Mouse (Mus musculus): ENCODE data around the gene Cog8. TPM values are rescaled to one million over a fixed set of nuclear protein-coding genes. Genes with fewer than 3 reads are reported as not detected.

Gene Cog8
- polyA plus RNA-seq, 1 experiment from 2014 or later: 14.6 TPM

- 89% methylated on average over 17 of the region's 17 CpGs for WGBS (ENCODE audit: insufficient replicate concordance)
- H3K9ac ChIP-seq (ENCODE audit: low read depth, low read length): no peak overlapping the region
- H3K27me3 ChIP-seq (ENCODE audit: control insufficient read depth, insufficient read depth, low read depth, low read length): no peaks in the 10 kb centered on the region
- no peaks in the 10 kb centered on the region for H3K4me1 ChIP-seq (ENCODE audit: control insufficient read depth, low read depth, low read length)
- H3K9me3 ChIP-seq (replicated peaks; ENCODE audit: control insufficient read depth, low read length): no peaks in the 10 kb centered on the region
- H3K27ac ChIP-seq (ENCODE audit: low read length): no peak overlapping the region
- no peak overlapping the region for H3K4me3 ChIP-seq (ENCODE audit: low read depth, low read length)
- H3K36me3 ChIP-seq (ENCODE audit: control insufficient read depth, insufficient read depth): peaks cover 23% of the 10 kb centered on the region
- no peak overlapping the region for H3K4me2 ChIP-seq (ENCODE audit: low read depth, low read length)
- no peak for ATAC-seq (ENCODE audit: low read depth)
Measured at GRCm38 (mm10) chr8:107085358-107085757, 28.9 kb upstream of the Cog8 start.

GRCm38 (mm10) chr8:107076239-107076888 lies 19.9 kb upstream of the Cog8 start:
- H3K27me3 ChIP-seq (ENCODE audit: control insufficient read depth, insufficient read depth, low read depth, low read length): no peaks in the 10 kb centered on the region
- H3K27ac ChIP-seq (ENCODE audit: low read length): no peak overlapping the region
- no peak for ATAC-seq (ENCODE audit: low read depth)
- no peak overlapping the region for H3K4me3 ChIP-seq (ENCODE audit: low read depth, low read length)
- H3K4me2 ChIP-seq (ENCODE audit: low read depth, low read length): no peak overlapping the region
- H3K9ac ChIP-seq (ENCODE audit: low read depth, low read length): no peak overlapping the region
- H3K4me1 ChIP-seq (ENCODE audit: control insufficient read depth, low read depth, low read length): no peaks in the 10 kb centered on the region
- peaks cover 36% of the 10 kb centered on the region for H3K36me3 ChIP-seq (ENCODE audit: control insufficient read depth, insufficient read depth)
- no peaks in the 10 kb centered on the region for H3K9me3 ChIP-seq (replicated peaks; ENCODE audit: control insufficient read depth, low read length)
- WGBS (ENCODE audit: insufficient replicate concordance): 76% methylated on average over 7 of the region's 7 CpGs

GRCm38 (mm10) chr8:107074128-107074527 lies 17.6 kb upstream of the Cog8 start:
- H3K27ac ChIP-seq (ENCODE audit: low read length): no peak overlapping the region
- H3K4me2 ChIP-seq (ENCODE audit: low read depth, low read length): no peak overlapping the region
- no peak overlapping the region for H3K9ac ChIP-seq (ENCODE audit: low read depth, low read length)
- no peaks in the 10 kb centered on the region for H3K27me3 ChIP-seq (ENCODE audit: control insufficient read depth, insufficient read depth, low read depth, low read length)
- no peak for ATAC-seq (ENCODE audit: low read depth)
- 81% methylated on average over 1 of the region's 1 CpGs for WGBS (ENCODE audit: insufficient replicate concordance)
- peaks cover 29% of the 10 kb centered on the region for H3K36me3 ChIP-seq (ENCODE audit: control insufficient read depth, insufficient read depth)
- H3K9me3 ChIP-seq (replicated peaks; ENCODE audit: control insufficient read depth, low read length): no peaks in the 10 kb centered on the region
- no peak overlapping the region for H3K4me3 ChIP-seq (ENCODE audit: low read depth, low read length)
- H3K4me1 ChIP-seq (ENCODE audit: control insufficient read depth, low read depth, low read length): no peaks in the 10 kb centered on the region

GRCm38 (mm10) chr8:107073706-107074105 lies 17.2 kb upstream of the Cog8 start:
- peaks cover 26% of the 10 kb centered on the region for H3K36me3 ChIP-seq (ENCODE audit: control insufficient read depth, insufficient read depth)

GRCm38 (mm10) chr8:107065511-107066496 lies 9.3 kb upstream of the Cog8 start, which contains the start of gene Tmed6:
Gene Tmed6, minus strand, starts transcription at chr8:107065644.
- Histone ChIP-seq H3K36me3 (ENCODE audit: control insufficient read depth, insufficient read depth) (peaks cover 3% of the 10 kb centered on the region; the same call in 1 of the 2 replicates), H3K27me3 (ENCODE audit: control insufficient read depth, insufficient read depth, low read depth, low read length) (no peaks in the 10 kb centered on the region), H3K27ac (ENCODE audit: low read length) (no peak within 1 kb of the TSS), H3K9me3 (replicated peaks; ENCODE audit: control insufficient read depth, low read length) (no peaks in the 10 kb centered on the region), H3K4me1 (ENCODE audit: control insufficient read depth, low read depth, low read length) (peaks cover 8% of the 10 kb centered on the region), H3K9ac (ENCODE audit: low read depth, low read length) (no peak within 1 kb of the TSS), H3K4me2 (ENCODE audit: low read depth, low read length) (no peak within 1 kb of the TSS), H3K4me3 (ENCODE audit: low read depth, low read length) (no peak within 1 kb of the TSS)
- WGBS (ENCODE audit: insufficient replicate concordance): 46% methylated on average over 17 of the region's 17 CpGs
- ATAC-seq (ENCODE audit: low read depth): peak; percentile 83

More at GRCm38 (mm10) chr8:107073706-107074105, 17.2 kb upstream of the Cog8 start:
- Histone ChIP-seq H3K27me3 (ENCODE audit: control insufficient read depth, insufficient read depth, low read depth, low read length) (no peaks in the 10 kb centered on the region), H3K27ac (ENCODE audit: low read length) (no peak overlapping the region), H3K4me1 (ENCODE audit: control insufficient read depth, low read depth, low read length) (no peaks in the 10 kb centered on the region), H3K4me2 (ENCODE audit: low read depth, low read length) (no peak overlapping the region), H3K9me3 (replicated peaks; ENCODE audit: control insufficient read depth, low read length) (no peaks in the 10 kb centered on the region), H3K9ac (ENCODE audit: low read depth, low read length) (no peak overlapping the region), H3K4me3 (ENCODE audit: low read depth, low read length) (no peak overlapping the region)
- 63% methylated on average over 4 of the region's 4 CpGs for WGBS (ENCODE audit: insufficient replicate concordance)
- no peak for ATAC-seq (ENCODE audit: low read depth)

GRCm38 (mm10) chr8:107062613-107063012 lies 6.1 kb upstream of the Cog8 start:
- H3K4me2 ChIP-seq (ENCODE audit: low read depth, low read length): no peak overlapping the region
- peaks cover 3% of the 10 kb centered on the region; the same call in 1 of the 2 replicates for H3K36me3 ChIP-seq (ENCODE audit: control insufficient read depth, insufficient read depth)
- no peak overlapping the region for H3K9ac ChIP-seq (ENCODE audit: low read depth, low read length)
- no peak overlapping the region for H3K27ac ChIP-seq (ENCODE audit: low read length)
- 77% methylated on average over 1 of the region's 1 CpGs for WGBS (ENCODE audit: insufficient replicate concordance)
- peaks cover 9% of the 10 kb centered on the region for H3K4me1 ChIP-seq (ENCODE audit: control insufficient read depth, low read depth, low read length)
- no peak for ATAC-seq (ENCODE audit: low read depth)
- H3K9me3 ChIP-seq (replicated peaks; ENCODE audit: control insufficient read depth, low read length): no peaks in the 10 kb centered on the region
- H3K27me3 ChIP-seq (ENCODE audit: control insufficient read depth, insufficient read depth, low read depth, low read length): no peaks in the 10 kb centered on the region
- H3K4me3 ChIP-seq (ENCODE audit: low read depth, low read length): no peak overlapping the region

GRCm38 (mm10) chr8:107056973-107057369 lies 482 bp upstream of the Cog8 start:
- peaks cover 19% of the 10 kb centered on the region for H3K4me1 ChIP-seq (ENCODE audit: control insufficient read depth, low read depth, low read length)
- ATAC-seq (ENCODE audit: low read depth): peak; percentile 19
- peak overlapping the region; percentile 100 for H3K4me3 ChIP-seq (ENCODE audit: low read depth, low read length)
- H3K27ac ChIP-seq (ENCODE audit: low read length): peak overlapping the region; percentile 46
- H3K9me3 ChIP-seq (replicated peaks; ENCODE audit: control insufficient read depth, low read length): no peaks in the 10 kb centered on the region
- peak overlapping the region; percentile 92 for H3K9ac ChIP-seq (ENCODE audit: low read depth, low read length)
- peak overlapping the region; percentile 93 for H3K4me2 ChIP-seq (ENCODE audit: low read depth, low read length)
- no peaks in the 10 kb centered on the region for H3K27me3 ChIP-seq (ENCODE audit: control insufficient read depth, insufficient read depth, low read depth, low read length)
- under 1% methylated on average over 33 of the region's 33 CpGs for WGBS (ENCODE audit: insufficient replicate concordance)
- H3K36me3 ChIP-seq (ENCODE audit: control insufficient read depth, insufficient read depth): peaks cover 27% of the 10 kb centered on the region

- no peak overlapping the region for H3K4me2 ChIP-seq (ENCODE audit: low read depth, low read length)
- no peaks in the 10 kb centered on the region for H3K9me3 ChIP-seq (replicated peaks; ENCODE audit: control insufficient read depth, low read length)
- H3K27me3 ChIP-seq (ENCODE audit: control insufficient read depth, insufficient read depth, low read depth, low read length): no peaks in the 10 kb centered on the region
- H3K4me3 ChIP-seq (ENCODE audit: low read depth, low read length): no peak overlapping the region
- no peak overlapping the region for H3K27ac ChIP-seq (ENCODE audit: low read length)
- no peak for ATAC-seq (ENCODE audit: low read depth)
- no peak overlapping the region for H3K9ac ChIP-seq (ENCODE audit: low read depth, low read length)
- H3K36me3 ChIP-seq (ENCODE audit: control insufficient read depth, insufficient read depth): peaks cover 31% of the 10 kb centered on the region
- 90% methylated on average over 8 of the region's 8 CpGs for WGBS (ENCODE audit: insufficient replicate concordance)
- H3K4me1 ChIP-seq (ENCODE audit: control insufficient read depth, low read depth, low read length): peaks cover 28% of the 10 kb centered on the region
Measured at GRCm38 (mm10) chr8:107052046-107052445, 4.4 kb downstream of the Cog8 start.

Data from liver, embryonic 16.5 days (tissue).